Mouse (Mus musculus) erythroid progenitor cell, adult 5-6 weeks (primary cell): ENCODE measurements at regions not wholly inside any gene's neighbourhood (a gene's known extent, or its start where the extent isn't known, plus 50 kb on each side); places are given as distances from the start of the nearest gene placed in this dataset.

Experiments
- ATAC-seq: replicated peaks from 2 replicates; pipeline ENCODE4 v1.8.0; 2016; ENCODE audit warnings: moderate number of reproducible peaks, mild to moderate bottlenecking, moderate TSS enrichment, inconsistent platforms; ENCODE audit not compliant: poor library complexity, low FRiP score, severe bottlenecking

DNA sequence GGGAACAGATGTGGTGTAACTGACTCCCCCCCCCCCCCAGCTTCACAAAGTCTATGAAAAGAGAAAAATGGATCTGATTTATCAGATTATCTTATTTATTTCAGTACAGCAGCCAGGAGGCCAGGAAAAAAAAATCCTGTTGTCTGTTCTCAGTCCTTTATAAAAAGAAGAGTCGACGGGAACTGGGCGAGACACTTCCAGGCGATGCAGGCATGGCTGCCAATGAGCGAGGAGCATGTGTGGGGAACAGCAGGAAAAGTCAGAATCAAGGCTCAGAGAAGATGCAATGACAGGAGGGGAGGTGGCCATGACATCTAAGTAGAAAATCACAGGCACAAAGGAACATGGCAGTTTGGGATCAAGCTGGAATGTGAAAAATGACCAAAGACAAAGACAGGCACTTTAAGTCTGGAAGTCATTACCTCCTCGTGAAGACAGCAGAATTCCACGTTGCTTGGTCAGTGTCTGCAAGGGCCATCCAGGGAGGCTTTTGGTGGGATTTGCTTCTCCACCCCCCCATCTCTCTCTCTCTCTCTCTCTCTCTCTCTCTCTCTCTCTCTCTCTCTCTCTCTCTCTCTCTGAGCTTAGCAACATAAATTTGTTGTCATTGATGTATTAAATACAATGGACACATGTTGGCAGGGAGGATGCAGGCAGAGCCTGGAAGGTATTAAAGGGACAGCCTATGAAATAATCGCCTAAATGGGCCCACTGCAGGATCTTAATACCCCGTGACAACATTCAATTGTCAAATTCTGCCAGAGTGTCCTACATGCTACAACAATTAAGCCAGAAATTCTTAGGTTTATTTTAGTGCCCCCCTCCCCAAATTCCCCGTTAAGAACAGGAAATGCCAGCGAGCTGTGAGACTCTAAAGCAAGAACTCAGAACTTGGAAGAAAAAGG is 497.1 kb upstream of the Mki67 start:
- no peak for ATAC-seq

DNA sequence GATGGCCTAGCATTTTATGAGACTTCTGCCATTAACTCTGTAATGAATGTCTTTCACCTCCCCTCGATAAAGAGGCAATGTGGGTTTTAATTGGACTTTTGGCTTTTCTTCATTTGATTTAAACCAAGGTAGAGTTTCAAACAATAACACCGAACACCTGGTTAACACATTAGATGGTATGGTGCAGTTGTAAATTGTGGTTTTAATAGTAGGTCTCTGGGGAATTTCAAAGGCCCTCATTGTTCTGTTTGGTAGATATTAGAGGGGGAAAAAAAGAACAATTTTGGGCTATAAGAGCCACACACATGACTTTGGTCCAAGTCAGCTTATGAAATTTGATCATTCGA is 497.8 kb upstream of the Mki67 start:
- ATAC-seq = no peak

DNA sequence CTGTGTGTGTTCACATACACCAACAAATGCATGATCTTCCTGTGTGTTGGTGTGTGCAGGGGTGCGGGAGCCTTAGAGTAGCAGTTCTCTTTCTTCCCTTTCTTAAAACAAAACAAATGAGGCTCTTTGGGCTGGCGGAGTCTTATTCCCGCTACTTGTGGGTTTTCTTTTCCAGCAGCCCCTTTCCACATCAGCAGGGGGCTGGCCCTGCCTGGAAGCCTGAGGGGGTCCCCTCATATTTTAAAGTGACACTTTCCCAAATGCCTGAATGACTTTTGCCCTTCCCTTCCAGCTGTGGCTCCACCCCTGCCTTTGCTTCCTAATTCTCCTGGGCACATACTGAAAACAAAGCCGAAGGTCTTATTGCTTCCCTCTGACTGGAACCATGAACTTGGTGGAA is 498.3 kb upstream of the Mki67 start:
- no peak for ATAC-seq

DNA sequence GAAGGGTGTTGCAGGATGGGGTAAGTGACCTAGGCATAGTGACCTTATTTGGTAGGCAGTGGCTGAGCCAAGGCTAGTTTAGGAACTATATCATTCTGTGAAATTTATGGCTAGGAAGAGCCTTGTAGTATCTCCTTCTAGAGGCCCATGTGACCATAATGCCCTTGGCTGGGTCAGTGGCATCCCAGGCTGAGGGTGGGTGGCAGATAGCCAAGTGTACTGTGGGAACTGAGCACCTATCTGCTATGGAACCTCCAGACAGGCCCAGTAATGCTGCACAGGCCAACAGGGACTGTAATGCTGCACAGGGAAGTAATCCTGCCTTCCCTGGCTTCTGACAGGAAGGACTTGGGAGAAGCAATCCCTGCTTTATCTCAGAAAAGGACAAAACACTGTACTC is 500.6 kb upstream of the Mki67 start:
- no peak for ATAC-seq

DNA sequence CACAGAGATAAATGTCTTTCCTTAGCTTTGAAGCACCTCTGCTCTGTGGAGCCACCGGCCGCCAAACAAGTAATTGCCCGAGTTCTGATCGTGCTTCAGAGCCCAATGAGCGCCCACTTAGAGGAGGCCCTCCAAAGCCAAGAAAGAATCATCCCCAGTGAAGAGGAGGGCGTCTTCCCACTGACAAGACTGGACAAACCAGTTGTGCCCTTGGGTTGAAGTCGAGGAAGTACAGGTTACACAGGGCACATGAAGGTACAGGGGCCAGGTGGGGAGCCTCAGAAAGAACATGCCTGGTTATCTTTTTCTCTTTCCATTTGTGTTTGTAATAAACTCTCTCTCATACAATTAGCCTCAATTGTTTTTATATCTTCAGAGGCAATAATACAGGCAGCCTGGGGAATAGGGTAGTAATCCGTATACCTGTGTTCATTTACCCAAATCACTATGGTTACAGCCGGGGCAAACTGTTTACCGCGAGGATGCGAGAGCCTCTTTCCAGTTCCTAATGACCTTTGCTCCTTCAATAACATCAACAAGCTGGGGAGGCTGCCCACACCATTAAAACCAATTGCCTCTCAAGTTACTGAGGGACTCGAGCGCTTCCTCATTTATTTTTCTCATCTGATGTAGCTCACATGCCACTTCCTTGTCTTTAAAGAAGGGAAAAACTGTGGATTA is 503.5 kb upstream of the Mki67 start:
- ATAC-seq = no peak

DNA sequence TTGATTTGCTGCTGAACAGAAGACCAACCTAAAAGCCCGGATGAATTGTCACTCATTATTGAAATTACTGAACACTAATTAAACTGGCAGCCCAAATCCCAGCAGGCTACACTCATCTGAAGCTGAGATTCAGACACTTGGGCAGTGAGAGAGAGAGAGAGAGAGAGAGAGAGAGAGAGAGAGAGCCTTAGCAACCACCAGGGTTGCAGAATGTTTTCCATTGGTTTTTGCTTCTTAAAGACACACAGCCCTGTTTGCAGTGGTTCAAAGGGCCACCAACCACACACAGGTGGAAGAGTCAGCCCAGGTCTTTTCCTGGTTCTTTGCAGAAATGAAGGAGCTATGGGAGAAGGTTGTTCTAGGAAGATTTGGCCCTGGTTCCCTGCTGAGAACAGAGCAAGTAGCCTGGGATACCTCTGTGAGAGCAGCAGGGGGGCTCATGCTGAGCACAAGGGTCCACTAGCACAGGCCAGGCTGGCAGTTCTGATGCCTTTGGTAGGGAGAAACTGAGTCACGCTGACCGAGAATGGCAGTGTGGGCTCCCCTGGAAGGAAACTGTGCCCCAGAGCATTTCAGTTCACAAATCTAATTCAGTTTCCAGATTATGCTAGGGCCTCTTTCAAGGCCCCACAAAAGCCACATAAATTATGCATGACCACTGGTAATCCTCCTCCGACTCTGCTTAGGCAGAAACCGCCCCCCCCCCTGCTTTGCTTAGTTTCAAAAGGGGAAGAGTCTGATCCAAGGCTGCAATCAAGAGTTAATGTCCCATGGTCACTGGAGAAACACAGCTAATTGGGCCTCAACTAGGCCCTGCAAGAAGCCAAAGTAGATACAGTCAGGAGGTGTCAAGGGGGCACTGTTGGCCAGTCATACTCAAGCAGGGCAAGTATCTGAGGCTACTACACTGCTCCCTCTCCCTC is 504.3 kb upstream of the Mki67 start:
- no peak for ATAC-seq

DNA sequence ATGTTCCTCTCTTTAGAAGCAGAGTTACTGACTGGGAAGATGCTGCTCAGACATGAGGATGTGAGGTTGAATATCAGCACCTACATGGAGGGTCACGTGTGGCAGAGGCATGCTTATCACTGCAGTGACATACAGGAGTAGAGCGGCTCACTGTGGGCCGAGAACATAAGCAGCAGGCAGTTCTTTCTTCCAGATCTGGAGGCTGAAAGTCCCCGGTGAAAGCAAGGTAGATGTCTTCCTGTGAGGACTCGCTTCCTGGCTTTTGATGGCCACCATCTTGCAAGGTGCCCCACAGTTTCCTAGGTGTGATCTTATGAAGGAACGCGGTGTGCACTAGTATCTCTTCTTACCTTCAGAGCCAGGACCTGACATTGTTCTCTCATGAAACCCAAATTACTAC is 505.5 kb upstream of the Mki67 start:
- ATAC-seq = no peak

DNA sequence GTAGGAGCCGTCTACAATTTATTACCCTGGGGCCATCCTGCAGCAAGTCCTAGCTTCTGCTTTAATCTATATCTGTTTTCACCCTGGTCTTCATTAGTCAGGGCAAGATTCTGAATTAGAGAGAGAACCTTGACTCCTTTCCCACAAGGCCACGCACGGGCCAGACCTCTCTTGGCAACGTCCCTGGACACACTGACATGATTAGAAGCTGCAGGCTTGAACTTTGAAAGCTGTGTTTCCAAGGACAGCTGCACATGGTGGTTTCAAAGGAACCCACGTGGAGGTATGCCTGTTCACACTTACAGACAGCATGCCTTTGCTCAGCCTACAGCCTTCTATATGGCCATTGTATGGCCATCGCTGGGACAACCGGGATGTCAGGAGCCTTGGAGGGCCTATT is 509.9 kb upstream of the Mki67 start:
- no peak for ATAC-seq

DNA sequence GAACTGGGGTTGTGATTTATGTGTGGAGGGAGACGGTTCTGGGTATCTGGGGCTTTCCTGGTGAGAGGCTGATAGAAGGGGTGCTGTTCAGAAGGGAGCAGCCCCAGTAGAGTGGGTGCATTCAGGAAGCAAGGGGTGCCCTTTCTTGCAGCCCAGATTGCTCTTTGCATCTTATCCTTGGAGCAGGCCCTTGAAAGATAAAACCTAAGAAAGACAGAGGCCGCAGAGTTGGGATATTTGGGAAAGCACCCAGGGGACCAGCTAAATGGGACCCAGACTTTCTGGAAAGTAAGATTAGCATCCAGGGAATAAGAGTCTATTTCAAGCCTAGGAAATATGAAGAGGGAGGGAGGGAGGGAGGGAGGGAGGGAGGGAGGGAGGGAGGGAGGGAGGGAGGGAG is 512.2 kb upstream of the Mki67 start:
- no peak for ATAC-seq

DNA sequence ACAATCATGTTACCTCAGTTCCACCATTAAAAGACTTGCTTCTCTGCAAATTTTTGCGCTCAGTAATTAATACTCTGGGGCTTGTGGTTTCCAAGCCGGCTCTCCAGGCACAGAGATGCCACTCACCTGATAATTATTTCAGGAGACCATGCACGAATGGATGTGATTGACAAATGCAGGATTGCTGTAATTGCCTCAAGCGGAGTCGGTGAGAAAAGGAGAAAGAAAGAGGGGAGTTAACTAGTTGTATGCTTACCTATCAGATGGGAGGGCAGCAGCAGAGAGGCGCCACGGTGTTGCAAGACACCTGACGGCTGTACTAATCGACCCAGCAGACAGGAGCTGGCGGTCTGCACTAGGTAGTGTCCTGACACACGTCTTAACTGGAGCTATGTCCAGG is 513.4 kb upstream of the Mki67 start:
- no peak for ATAC-seq

DNA sequence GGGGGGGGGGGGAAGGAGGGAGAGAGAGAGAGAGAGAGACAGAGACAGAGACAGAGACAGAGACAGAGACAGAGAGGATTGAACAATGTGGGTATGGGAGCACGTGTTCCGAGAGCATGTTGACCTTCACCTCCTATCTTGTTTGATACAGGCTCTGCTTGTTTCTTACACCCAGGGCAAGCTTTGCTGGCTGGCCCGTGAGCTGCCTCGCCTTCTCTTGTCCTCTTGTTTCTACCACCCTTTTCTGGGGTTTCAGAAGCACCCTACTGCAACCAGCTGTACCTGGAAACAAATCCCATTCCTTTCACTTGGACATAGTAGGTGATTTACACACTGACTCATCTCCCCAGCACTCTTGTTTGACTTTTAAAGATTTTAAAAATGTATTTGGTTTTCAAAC is 516.0 kb upstream of the Mki67 start:
- ATAC-seq = no peak

DNA sequence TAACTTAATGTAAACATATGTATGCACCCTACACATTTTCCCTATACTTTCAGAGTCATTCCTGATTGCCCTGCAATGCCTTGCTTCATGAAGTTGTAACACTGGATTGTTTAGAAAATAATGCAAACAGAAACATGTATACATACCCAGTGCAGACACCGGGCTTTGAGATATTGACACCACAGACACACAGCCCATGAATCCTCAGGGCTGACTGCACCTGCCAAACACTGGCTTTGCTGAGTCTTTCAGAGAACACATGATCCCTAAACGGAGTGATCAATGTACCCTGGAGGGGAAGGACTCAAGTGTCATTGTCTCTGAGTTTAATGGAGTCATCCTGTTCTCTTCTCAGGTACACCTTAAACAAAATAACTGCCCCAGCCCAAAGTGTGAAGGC is 519.4 kb upstream of the Mki67 start:
- ATAC-seq = no peak

DNA sequence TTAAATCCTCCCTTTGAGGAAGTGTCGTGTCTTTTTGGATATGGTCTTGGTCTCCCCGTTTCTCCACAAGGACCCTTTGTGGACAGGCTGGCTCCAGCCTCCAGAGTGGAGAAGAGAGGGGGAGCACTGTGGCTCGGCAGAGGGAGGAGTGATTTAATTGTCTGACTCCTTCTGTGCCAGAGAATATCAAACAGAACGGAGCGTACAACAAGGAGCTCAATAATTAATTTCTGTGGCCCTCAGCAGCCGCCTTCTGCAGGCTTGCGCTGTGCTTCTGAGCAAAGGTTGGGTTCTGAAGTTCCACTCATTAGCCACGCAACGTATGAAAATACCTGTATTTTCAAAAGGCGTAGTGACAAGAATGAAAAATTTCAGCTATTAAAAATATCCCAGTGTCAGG is 520.2 kb upstream of the Mki67 start:
- no peak for ATAC-seq

DNA sequence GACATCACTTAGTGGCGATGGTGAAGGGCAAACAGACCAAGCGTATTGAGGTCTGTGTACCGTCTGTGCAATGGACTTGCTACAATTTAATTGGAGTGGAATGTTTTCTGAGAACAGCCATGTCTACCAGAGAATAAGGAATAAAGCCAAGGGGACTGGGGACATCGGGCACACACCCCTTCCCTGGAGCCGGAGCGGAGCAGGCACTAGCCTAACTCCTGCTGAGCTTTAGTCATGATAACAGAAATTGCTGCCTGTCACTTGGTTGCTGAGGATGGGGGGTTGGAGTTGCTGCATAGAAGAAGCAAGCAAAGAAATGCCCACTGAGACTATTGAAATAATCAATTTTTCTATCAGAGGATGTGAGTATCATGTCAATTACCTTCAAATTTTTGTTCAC is 549.5 kb upstream of the Mki67 start:
- no peak for ATAC-seq

DNA sequence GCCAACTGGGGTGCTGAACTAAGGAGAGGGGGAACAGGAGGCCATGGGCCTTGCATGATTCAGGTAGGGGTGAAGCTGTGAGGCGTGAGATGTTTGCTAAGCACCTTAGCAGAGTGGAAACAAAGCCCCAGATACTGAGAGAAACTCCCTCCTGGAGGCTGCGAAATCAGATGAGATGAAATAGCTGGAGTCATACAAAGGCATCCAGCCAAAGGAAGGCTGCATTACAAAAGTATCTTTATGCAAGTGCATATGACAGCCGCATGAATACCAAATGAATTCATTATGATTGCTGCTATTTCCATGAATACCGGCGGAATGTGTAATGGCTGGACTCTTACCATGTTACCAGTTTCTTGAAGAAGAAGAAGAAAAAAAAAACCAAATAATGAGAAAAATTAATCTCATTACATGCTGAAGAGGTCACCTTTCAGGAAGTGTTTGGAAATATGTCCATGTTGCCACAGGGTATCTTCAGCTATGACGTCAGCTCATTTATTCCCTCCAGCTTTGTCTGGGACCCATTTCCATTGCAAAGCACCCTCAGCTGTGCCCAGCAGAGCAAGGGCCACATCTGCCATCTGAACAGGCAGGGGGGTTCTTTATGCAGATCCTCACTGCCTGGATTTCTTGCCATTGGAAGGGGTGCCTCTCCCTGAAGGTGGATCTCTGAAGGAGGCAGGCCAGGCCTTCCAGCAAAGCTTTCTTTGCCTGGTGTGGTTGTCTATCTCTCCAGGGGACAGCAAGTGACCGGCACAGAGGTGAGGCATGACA is 551.7 kb upstream of the Mki67 start:
- no peak for ATAC-seq

DNA sequence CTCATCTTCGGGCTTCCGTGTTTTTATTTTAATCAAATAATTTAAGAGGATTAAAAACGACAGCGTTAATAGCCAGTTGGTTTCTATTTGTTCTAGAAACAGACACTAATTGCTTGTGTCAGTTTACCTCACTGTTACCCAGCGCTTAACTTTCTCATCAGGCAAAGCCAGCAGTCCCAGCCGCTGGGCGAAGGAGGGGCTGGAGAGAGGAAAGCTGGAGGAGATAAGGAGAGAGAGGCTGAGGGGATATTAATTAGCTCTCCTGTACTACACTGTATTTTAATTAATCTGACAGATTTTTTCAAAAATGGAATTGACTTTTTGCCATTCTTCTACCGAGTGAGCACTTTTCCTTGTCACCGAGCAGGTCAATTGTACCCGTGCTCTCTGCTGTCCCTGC is 559.5 kb upstream of the Mki67 start:
- no peak for ATAC-seq

DNA sequence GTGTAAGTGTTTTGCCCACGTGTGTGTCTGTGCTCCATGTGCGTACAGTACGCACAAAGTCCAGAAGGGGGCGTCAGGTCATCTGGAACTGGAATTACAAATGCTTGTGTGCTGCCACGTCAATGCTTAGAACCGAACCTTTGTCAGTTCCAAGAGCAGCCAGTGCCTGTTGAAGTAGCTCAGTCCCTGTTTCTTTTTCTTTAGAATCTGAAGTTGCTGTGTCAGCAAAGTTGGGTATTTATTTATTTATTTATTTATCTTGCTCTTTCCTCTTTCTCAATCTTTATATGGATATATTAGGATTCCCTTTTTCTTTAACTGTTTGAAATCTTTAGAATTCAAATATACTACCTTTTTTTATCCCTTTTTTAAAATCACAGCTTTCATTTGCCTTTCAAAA is 567.6 kb upstream of the Mki67 start:
- ATAC-seq = no peak

DNA sequence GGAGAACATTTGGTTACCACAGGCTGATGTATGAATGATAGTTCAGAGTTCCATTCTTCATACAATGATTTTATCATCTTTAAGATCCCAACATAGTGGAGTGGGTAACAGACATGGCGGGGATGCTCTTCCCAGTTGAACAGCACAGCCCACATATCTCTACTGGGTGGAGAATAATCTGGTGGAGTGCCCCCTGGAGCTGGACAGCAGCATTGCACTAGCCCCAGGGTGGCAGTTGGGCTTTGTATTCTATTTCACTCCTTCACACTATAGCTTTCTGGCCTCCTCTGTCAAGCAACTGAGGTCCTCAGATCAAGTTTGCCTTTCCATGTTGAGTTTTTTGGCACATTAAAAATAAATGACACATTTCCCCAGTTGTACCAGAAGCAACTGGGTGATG is 569.4 kb upstream of the Mki67 start:
- no peak for ATAC-seq

DNA sequence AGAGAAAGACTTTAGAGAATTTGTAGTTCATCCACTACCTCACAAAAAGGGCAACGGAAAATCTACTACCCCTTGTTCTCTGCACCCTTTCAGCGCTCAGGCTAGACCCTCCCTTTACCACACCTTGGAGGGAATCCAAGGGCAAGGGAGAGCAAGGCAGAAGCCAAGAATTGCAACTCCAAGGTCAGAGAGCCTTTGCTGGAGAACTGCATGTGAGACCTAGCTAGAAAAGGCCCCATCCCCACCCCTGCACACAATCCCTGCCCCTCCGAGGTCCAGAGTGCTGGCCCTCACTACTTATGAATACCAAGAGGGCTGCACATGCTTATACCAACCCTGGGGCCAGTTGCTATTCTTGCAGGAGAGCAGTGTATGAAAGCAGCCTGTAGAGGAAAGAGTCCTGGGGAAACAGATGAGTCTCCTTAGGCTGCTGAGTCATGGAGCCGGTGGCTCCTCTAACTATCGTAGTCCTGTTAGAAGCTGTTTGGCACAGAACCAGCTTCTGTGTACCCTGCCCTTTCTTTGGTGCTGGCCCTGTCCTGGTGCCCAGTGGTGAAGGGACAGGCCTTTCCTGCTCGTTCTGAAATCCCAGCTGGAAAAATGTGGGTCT is 577.5 kb upstream of the Mki67 start:
- no peak for ATAC-seq

DNA sequence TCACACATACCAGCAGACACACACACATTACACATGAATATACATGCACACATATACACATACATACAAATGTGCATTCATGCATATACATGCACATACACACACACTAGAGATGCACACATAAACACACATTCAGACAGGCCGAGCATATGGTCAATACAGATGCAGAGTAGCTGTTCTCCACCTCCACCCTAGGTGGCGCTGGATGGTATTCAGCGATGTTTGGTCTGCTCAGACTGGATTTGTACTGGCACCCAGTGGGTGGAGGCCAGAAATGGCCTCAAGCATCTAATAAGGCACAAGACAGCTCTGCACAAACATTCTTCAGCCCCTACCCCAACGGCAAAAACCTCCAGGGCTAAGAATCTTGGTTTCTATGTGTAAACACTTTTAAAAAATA is 578.3 kb upstream of the Mki67 start:
- no peak for ATAC-seq
